Mouse (Mus musculus) brain, embryonic 14.5 days (tissue): ENCODE results near the gene Nhp2.

Experiments used
- CTCF ChIP-seq: fragments of 200-500 bp; IDR thresholded peaks from 2 replicates; pipeline ENCODE4 v1.5.1; 2012; ENCODE audit warnings: inconsistent platforms, mild to moderate bottlenecking, moderate library complexity, borderline replicate concordance; ENCODE audit not compliant: insufficient read depth, insufficient read length; ENCODE audit errors: extremely low read depth
- POLR2A ChIP-seq: fragments of 200-500 bp; IDR thresholded peaks from 2 replicates; pipeline ENCODE4 v1.6.1; 2012; ENCODE audit warnings: mild to moderate bottlenecking, inconsistent platforms, borderline replicate concordance; ENCODE audit not compliant: poor library complexity, insufficient read depth, insufficient read length, severe bottlenecking; ENCODE audit errors: extremely low read depth

DNA sequence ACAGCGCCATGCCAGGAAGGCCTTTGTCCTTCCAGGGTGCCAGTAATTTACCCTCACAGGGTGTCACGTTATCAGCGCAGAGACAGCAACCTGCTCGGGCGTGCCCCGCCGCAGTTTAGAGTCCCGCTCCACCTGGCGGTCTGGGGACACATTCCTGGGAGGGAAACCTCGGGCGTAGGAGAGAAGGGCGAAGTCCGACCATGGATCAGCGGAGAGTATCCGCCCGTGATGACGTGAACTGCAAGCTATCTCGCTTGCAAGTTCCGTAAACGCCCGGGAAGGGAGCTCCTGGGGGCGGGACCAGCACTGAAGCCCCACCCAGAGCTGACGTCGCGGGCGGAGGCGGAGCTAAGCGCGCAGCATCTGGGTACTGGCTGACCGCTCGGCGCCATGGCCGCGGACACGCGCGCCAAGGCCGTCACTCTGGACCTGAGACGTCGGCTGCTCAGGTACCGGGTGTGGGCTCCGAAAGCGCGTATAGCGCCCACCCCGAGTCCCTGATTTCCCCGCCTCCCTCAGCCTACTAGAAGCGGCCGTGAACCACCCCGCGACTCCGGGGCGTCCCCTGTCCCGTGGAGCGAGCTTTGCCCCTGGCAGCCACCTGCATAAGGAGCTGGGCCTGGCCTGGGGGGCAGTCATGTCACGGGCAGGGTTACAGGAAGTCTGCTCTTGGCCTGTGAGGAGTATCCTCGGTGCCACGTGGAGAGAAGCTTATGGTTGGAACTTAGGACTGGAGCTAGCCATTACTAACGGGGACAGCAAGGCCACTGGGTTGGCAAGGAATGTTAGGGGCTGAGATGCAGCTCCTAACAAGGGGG, 34.9 kb upstream of the Nhp2 start, which contains the start of gene Phykpl:
- TF ChIP-seq CTCF (0 out of 2 replicates have a peak, but pooled peaks have one; percentile 24), POLR2A (peak; percentile 84)
